Mouse (Mus musculus): Measurements from ENCODE around the gene Haus2. TPM values are rescaled to one million over a fixed set of nuclear protein-coding genes. Genes with fewer than 3 reads are reported as not detected.
A peak's percentile ranks its signal among the peaks of the same experiment; 100 is the strongest.

Haus2 gene
- polyA plus RNA-seq, 1 experiment = not detected

DNA sequence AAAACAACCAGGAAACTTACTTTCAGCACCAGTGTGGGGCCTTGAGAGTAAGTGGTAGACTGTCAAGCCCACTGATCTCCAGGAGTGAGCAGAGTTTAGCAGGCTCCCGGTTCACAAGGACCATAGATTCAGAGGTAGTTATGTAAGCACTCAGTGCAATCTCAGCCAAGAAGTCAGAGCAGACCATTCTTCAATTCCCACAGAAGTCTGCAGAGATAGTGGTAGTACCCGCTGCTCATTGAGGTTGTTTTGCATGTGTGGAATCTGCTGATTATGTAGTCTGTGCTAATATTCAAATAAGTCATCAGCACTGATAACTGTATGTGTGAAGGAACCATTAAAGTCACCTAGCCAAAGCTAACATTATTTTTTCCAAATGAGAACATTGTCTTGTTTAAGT is 21.5 kb downstream of the Haus2 start:
- Histone ChIP-seq H3K4me1 (ENCODE audit: control insufficient read depth, insufficient read depth, low read length) (no peaks in the 10 kb centered on the region), H3K4me3 (ENCODE audit: insufficient read depth, low read depth, low read length) (no peak overlapping the region), H3K27ac (ENCODE audit: insufficient read depth, low read depth, low read length) (0 out of 2 replicates have a peak overlapping the region, but pooled peaks have one; percentile 31)
- no peak for TF ChIP-seq POLR2A (IDR thresholded peaks at IDR 0.05; ENCODE audit: insufficient read depth, low read depth, low read length)
- 49% methylated on average over 2 of the region's 2 CpGs for WGBS

DNA sequence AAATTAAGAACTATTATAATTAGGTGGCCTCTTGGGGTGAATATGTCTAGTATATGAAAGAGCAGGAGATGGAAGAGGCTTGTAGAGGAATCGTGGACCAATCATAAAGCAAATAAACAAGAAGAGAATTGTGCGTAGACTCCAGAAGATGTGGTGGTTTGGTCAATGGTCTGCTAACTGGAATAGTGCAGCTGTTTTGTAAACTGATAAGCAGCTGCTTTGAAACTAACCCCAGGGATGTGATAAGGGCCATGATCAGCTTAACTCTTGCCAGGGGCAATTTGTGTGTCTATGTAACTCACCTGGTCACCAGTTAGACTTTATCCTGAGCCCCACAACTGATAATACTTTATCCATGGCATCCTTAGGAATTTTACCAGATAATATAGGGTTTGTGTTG is 22.3 kb downstream of the Haus2 start:
- 83% methylated on average over 2 of the region's 2 CpGs for WGBS
- Histone ChIP-seq H3K27ac (ENCODE audit: insufficient read depth, low read depth, low read length) (no peak overlapping the region), H3K4me3 (ENCODE audit: insufficient read depth, low read depth, low read length) (no peak overlapping the region), H3K4me1 (ENCODE audit: control insufficient read depth, insufficient read depth, low read length) (no peaks in the 10 kb centered on the region)
- TF ChIP-seq POLR2A (IDR thresholded peaks at IDR 0.05; ENCODE audit: insufficient read depth, low read depth, low read length) (no peak), CTCF (IDR thresholded peaks at IDR 0.05; ENCODE audit: insufficient read depth, low read depth, low read length) (no peak)

DNA sequence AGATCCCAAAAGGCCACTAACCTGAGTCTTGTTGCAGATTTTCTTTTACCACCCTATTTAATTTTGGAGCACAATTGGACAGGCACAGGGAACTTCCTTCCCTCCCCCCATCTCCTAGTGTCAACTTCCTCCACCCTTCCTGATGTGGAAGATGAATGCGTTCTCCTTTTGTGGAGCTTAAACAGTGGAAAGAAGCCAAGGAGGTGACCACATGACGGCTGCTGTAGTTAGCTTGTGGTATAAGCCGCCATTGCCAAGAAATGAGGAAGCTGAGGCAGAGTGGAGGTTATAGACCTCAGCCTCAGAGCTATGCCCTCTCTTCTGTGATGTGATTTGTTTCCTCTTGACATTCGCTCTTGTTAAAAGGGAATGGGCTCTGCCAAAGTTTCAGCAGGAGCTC is 22.8 kb downstream of the Haus2 start:
- no peak for TF ChIP-seq CTCF (IDR thresholded peaks at IDR 0.05; ENCODE audit: insufficient read depth, low read depth, low read length)
- TF ChIP-seq POLR2A (IDR thresholded peaks at IDR 0.05; ENCODE audit: insufficient read depth, low read depth, low read length) = no peak
- no peaks in the 10 kb centered on the region for H3K4me1 ChIP-seq (ENCODE audit: control insufficient read depth, insufficient read depth, low read length)
- WGBS = 71% methylated on average over 4 of the region's 4 CpGs
- H3K4me3 ChIP-seq (ENCODE audit: insufficient read depth, low read depth, low read length) = no peak overlapping the region
- no peak overlapping the region for H3K27ac ChIP-seq (ENCODE audit: insufficient read depth, low read depth, low read length)

DNA sequence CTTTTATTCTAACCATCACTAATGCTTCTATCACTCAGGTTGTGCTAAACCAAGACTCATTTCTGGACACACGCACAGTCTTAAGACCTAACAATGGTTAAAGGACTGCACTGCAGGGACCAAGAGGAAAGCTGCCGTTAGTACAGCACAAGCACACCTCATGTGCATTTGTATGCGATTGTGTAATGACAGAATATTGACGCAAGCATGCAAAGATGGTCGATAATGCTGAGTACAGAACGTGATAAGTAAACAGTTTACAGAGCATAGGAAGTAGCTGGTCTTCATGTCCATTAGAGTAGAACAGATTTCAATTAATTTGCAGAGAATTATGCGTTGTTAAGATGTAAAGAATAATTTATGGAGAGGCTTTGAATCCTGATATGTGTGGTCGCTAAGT is 31.7 kb downstream of the Haus2 start:
- TF ChIP-seq POLR2A (IDR thresholded peaks at IDR 0.05; ENCODE audit: insufficient read depth, low read depth, low read length) = no peak
- no peak for TF ChIP-seq CTCF (IDR thresholded peaks at IDR 0.05; ENCODE audit: insufficient read depth, low read depth, low read length)
- Histone ChIP-seq H3K4me1 (ENCODE audit: control insufficient read depth, insufficient read depth, low read length) (no peaks in the 10 kb centered on the region), H3K27ac (ENCODE audit: insufficient read depth, low read depth, low read length) (no peak overlapping the region), H3K4me3 (ENCODE audit: insufficient read depth, low read depth, low read length) (no peak overlapping the region)
- 84% methylated on average over 8 of the region's 8 CpGs for WGBS

DNA sequence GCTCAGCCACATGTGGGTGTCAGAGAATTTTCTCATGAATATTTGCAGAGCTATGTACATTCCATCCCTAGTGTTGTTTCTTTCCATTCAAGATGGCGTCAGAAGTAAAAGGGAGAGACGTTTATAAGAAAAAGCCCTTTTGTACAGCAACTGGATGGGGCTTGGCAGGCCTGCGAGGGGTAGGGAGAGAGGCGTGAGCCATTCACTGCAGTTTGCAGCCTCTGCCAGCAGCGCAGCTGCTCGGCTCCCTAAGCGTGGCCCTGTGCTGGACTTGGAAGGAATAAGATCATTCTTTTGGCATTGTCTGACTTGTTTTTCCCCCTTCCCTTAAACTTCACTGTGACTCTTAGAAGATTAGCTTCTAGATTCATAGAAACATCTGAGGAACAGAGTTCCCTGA is 34.7 kb downstream of the Haus2 start:
- Histone ChIP-seq H3K4me3 (ENCODE audit: insufficient read depth, low read depth, low read length) (no peak overlapping the region), H3K27ac (ENCODE audit: insufficient read depth, low read depth, low read length) (no peak overlapping the region)
- WGBS = 30% methylated on average over 7 of the region's 7 CpGs

DNA sequence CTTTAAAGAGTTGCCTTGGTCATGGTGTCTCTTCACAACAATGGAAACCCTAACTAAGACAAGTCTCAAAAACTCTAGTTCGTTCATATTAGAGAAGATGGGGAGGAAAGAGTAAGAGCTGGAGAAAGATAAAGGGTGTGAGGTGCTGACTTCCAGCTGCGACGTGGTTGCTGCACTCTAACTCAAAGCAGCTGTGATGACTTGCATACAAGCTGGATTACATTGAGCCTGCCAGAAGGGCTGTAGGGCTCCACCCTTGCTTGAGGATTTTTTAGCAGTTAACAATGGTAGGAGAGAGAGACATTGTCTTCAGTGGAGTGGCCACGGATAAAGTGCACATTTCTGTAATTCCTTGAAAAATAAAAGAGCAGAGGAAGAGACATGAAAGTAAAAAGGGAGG is 37.6 kb downstream of the Haus2 start:
- H3K4me3 ChIP-seq (ENCODE audit: insufficient read depth, low read depth, low read length) = no peak overlapping the region
- 55% methylated on average over 4 of the region's 4 CpGs for WGBS
- TF ChIP-seq CTCF (IDR thresholded peaks at IDR 0.05; ENCODE audit: insufficient read depth, low read depth, low read length) = no peak
- TF ChIP-seq POLR2A (IDR thresholded peaks at IDR 0.05; ENCODE audit: insufficient read depth, low read depth, low read length) = no peak
- no peak overlapping the region for H3K27ac ChIP-seq (ENCODE audit: insufficient read depth, low read depth, low read length)
- H3K4me1 ChIP-seq (ENCODE audit: control insufficient read depth, insufficient read depth, low read length) = no peaks in the 10 kb centered on the region

More for the DNA sequence above, 34.7 kb downstream of the Haus2 start:
- TF ChIP-seq POLR2A (IDR thresholded peaks at IDR 0.05; ENCODE audit: insufficient read depth, low read depth, low read length) (no peak), CTCF (IDR thresholded peaks at IDR 0.05; ENCODE audit: insufficient read depth, low read depth, low read length) (no peak)
- H3K4me1 ChIP-seq (ENCODE audit: control insufficient read depth, insufficient read depth, low read length) = no peaks in the 10 kb centered on the region

DNA sequence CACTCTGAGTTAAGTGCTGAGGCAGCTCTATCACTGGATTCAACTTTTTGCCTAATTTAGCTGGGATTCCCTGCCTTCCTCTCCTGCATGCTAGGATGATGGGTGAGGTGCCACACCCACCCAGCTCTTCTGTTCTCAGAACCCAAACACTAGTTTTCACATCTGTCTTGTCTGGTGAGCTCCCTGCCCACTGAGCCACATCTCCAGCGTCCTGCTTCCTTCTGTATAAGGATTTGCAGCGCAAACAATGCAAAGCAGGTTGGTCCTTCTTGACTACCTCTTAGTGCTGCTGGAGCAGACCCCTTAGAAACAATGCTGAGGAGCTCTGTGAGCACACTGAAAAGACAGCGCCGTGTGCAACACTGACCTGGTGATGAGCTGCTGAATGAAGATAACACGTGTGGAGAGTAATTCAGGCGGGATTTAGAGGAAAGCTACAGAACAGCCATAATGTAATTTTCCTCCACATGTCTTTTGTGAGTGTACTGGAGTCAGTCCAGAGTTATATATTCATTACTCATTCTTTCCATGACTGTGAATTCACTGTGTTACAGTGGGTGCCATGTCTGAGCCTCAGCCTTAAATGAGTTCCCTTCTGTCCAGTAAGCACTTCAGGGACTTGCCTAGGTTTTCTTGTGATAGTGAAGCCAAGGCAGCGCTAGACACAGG is 43.2 kb downstream of the Haus2 start:
- H3K27ac ChIP-seq (ENCODE audit: insufficient read depth, low read depth, low read length) = no peak overlapping the region
- TF ChIP-seq CTCF (IDR thresholded peaks at IDR 0.05; ENCODE audit: insufficient read depth, low read depth, low read length) = no peak
- H3K4me3 ChIP-seq (ENCODE audit: insufficient read depth, low read depth, low read length) = no peak overlapping the region
- H3K4me1 ChIP-seq (ENCODE audit: control insufficient read depth, insufficient read depth, low read length) = no peaks in the 10 kb centered on the region
- WGBS = 63% methylated on average over 7 of the region's 7 CpGs

DNA sequence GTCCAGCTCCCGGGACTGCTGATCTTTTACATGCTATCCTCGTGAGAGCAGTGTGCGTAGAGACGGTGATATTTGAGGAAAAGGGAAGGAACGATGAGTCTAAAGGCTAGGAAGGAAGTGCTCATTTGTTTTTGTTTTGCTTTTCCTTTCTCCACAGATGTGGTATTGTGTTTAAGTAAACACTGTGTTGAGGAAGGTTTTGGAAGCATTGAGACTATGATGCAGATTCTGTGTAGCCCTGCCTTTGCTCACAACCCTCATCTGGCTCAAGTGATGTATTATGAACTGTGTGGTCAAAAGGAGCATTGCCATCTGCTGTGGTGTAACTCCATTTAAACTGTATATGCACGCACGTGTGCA is 43.7 kb downstream of the Haus2 start:
- Histone ChIP-seq H3K27ac (ENCODE audit: insufficient read depth, low read depth, low read length) (no peak overlapping the region), H3K4me3 (ENCODE audit: insufficient read depth, low read depth, low read length) (no peak overlapping the region), H3K4me1 (ENCODE audit: control insufficient read depth, insufficient read depth, low read length) (no peaks in the 10 kb centered on the region)
- 64% methylated on average over 7 of the region's 7 CpGs for WGBS
- no peak for TF ChIP-seq CTCF (IDR thresholded peaks at IDR 0.05; ENCODE audit: insufficient read depth, low read depth, low read length)
- TF ChIP-seq POLR2A (IDR thresholded peaks at IDR 0.05; ENCODE audit: insufficient read depth, low read depth, low read length) = no peak

DNA sequence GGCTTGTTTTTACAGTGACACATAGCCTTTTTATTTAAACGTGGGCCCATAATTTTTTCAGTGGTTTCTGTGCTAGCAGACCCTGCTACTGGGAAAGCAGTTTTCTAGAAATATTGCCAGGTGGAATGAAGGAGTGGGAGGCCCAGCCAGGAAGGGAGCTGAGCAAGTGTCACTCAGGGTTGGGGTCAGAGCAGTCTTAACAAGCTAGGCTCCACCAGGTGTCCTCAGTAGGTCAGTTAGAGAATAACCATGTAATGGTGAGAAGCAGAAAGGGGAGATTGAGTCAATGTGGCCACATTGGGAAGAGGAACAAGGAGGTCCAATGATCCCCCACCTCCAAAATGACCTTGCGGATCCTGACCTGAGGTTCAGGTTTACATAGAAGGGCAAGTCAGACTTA is 45.5 kb downstream of the Haus2 start:
- 94% methylated on average over 2 of the region's 2 CpGs for WGBS
- H3K4me3 ChIP-seq (ENCODE audit: insufficient read depth, low read depth, low read length) = no peak overlapping the region
- H3K27ac ChIP-seq (ENCODE audit: insufficient read depth, low read depth, low read length) = no peak overlapping the region
- H3K4me1 ChIP-seq (ENCODE audit: control insufficient read depth, insufficient read depth, low read length) = no peaks in the 10 kb centered on the region
- TF ChIP-seq CTCF (IDR thresholded peaks at IDR 0.05; ENCODE audit: insufficient read depth, low read depth, low read length) (no peak), POLR2A (IDR thresholded peaks at IDR 0.05; ENCODE audit: insufficient read depth, low read depth, low read length) (no peak)

DNA sequence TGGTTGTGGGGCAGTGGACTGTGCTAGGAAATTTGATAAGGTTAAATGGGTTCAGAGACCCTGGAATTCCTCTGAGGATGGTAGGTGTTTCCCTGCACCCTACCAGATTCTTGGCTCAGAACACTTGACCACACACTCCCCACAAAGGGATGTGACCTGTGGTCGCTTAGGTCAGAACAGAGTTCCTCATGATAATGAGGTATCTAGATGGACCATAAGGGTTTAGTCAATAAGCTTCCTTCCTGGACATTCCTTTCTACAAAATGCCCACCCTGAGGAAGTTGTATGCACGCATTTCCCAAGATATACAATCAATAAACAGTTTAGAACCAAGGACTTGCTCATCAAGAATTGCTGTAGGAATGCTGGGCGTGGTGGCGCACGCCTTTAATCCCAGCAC is 46.7 kb downstream of the Haus2 start:
- Histone ChIP-seq H3K4me3 (ENCODE audit: insufficient read depth, low read depth, low read length) (no peak overlapping the region), H3K4me1 (ENCODE audit: control insufficient read depth, insufficient read depth, low read length) (no peaks in the 10 kb centered on the region), H3K27ac (ENCODE audit: insufficient read depth, low read depth, low read length) (no peak overlapping the region)
- TF ChIP-seq CTCF (IDR thresholded peaks at IDR 0.05; ENCODE audit: insufficient read depth, low read depth, low read length) (no peak), POLR2A (IDR thresholded peaks at IDR 0.05; ENCODE audit: insufficient read depth, low read depth, low read length) (no peak)
- 94% methylated on average over 5 of the region's 5 CpGs for WGBS
